ENCODE assay signal across 8 mouse cellular contexts in the genomic region with DNA sequence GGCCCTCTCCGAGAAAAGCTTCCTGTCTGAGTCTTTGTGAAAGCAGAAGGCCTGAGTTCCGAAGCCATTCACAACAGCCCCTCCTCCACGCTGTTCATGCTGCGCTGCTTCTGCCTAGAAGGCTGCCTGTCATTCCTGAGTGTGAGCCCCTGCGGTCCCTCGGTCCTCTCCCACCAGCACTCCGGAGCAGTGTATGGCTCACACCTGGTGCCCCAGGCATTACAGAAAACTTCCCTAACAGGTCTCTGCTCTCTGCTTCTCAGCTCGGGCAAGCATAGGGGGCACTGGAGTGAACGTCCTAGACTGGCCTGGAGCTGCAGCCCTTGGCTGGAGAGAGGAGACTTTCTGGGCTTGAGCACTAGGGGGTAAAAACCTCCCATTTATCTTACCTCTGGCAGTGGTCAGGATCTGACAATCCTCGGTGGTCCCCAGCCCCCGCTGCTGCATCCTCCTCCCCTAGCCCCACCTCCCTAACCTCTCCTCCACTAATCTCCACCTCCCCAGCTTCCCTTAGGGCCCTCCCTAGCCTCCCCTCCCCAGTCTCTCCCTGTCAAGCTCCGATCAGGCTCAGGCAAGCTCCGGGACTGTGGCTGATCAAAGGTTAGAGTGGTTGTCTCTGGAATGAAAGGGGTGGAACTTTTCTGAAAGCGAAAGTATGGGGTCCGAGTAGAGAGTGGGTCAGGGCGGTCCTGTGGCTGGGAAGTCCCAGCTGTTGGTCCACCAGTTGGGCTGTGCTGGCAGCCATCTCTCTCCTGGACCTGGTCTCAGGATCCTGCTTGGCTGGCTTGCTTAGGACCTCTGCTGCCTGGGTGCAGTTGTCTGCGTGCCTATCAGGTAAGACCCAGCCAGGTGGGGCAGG. TPM values are rescaled to one million over a fixed set of nuclear protein-coding genes. Genes with fewer than 3 reads are reported as not detected.
DNase-seq lines count a peak whose midpoint lies in the region; ATAC-seq lines count a peak whose summit lies in the region.

Gene Exoc3l4 (plus strand): TSS at position 97 of the 859 bp plus-strand sequence.

- H3K9me3 ChIP-seq in heart, embryonic 14.5 days (ENCODE audit: control insufficient read depth, low read length) = no peaks in the 10 kb centered on the region
- no peaks in the 10 kb centered on the region for H3K9me3 ChIP-seq in midbrain, embryonic 12.5 days

- 6% methylated on average over 17 of the region's 17 CpGs for WGBS in heart, embryonic 14.5 days
- WGBS in midbrain, embryonic 12.5 days = 3% methylated on average over 17 of the region's 17 CpGs

- peak within 1 kb of the TSS; percentile 80 for H3K4me2 ChIP-seq in heart, embryonic 14.5 days (ENCODE audit: low read length)
- peak within 1 kb of the TSS; percentile 53 for H3K4me2 ChIP-seq in midbrain, embryonic 12.5 days (replicated peaks)

- H3K9ac ChIP-seq in heart, embryonic 14.5 days (ENCODE audit: low read length) = peak within 1 kb of the TSS; percentile 66
- peak within 1 kb of the TSS; percentile 28; the same call in 1 of the 2 replicates for H3K9ac ChIP-seq in midbrain, embryonic 12.5 days (replicated peaks)

- 0 out of 4 replicates have a peak within 1 kb of the TSS, but pooled peaks of 1 of the 2 experiments have one; percentile 19 for H3K27ac ChIP-seq in heart, embryonic 14.5 days (replicated peaks in 1 of 2; ENCODE audit: control insufficient read depth in 1 of 2, insufficient read depth in 1 of 2, low read depth in 2 of 2, low read length in 2 of 2)
- H3K27ac ChIP-seq in midbrain, embryonic 12.5 days (replicated peaks) = 0 out of 2 replicates have a peak within 1 kb of the TSS, but pooled peaks have one; percentile 10

- peaks cover 36 to 49% of the 10 kb centered on the region in 2 experiments for H3K4me1 ChIP-seq in heart, embryonic 14.5 days (ENCODE audit: control insufficient read depth in 2 of 2, insufficient read depth in 2 of 2, low read length in 2 of 2)
- H3K4me1 ChIP-seq in midbrain, embryonic 12.5 days = peaks cover 18% of the 10 kb centered on the region

- DNase-seq in A20 (ENCODE audit: low read depth, low spot score) = peak; percentile 55
- peak; percentile 37 for DNase-seq in ZHBTc4 (ENCODE audit: low read depth, low spot score)
- peak; percentile 59 to 61 for DNase-seq in kidney, postnatal 36 days
- DNase-seq in right cerebral cortex, postnatal 4 days = no peak
- no peak for DNase-seq in cerebellum, adult 18-20 months
- DNase-seq in thymus, postnatal 10 days (ENCODE audit: low spot score in 2 of 2) = no peak

- H3K4me3 ChIP-seq in heart, embryonic 14.5 days (ENCODE audit: control insufficient read depth in 1 of 2, insufficient read depth in 1 of 2, low read depth in 1 of 2, low read length in 2 of 2) = peak within 1 kb of the TSS; percentile 24 to 32
- peak within 1 kb of the TSS; percentile 20 for H3K4me3 ChIP-seq in midbrain, embryonic 12.5 days

- no peak; the same call in 1 of the 2 replicates for ATAC-seq in heart, embryonic 14.5 days (ENCODE audit: insufficient number of reproducible peaks, insufficient read depth, low FRiP score, low read depth)
- peak; percentile 65 for ATAC-seq in midbrain, embryonic 12.5 days (ENCODE audit: low FRiP score, low read depth)

- H3K36me3 ChIP-seq in heart, embryonic 14.5 days (ENCODE audit: control insufficient read depth, insufficient read depth, low read length) = no peaks in the 10 kb centered on the region
- no peaks in the 10 kb centered on the region for H3K36me3 ChIP-seq in midbrain, embryonic 12.5 days

- H3K27me3 ChIP-seq in heart, embryonic 14.5 days (ENCODE audit: control insufficient read depth, insufficient read depth, low read length) = peaks cover 6% of the 10 kb centered on the region
- H3K27me3 ChIP-seq in midbrain, embryonic 12.5 days = peaks cover 60% of the 10 kb centered on the region

RNA-seq across cellular contexts. Expression of gene Exoc3l4, which starts in this region (rescaled TPM):
- 8.1 and 9.4 TPM in 2 replicates for polyA plus RNA-seq in heart, embryonic 14.5 days (2014; fragmentation: Nextera tagmentation; extraction: Ambion mirVana)
- polyA plus RNA-seq in midbrain, embryonic 12.5 days (2016; fragmentation: Nextera tagmentation; extraction: Ambion mirVana) = 2.7 and 4.1 TPM in 2 replicates

Comparison
In these comparisons a context has a peak if more than half of its experiments do, and no peak if none do; other contexts are left out.
1. DNase-seq: peak in A20 (single experiment), ZHBTc4 (single experiment) and kidney, postnatal 36 days (2 of 2); none in right cerebral cortex, postnatal 4 days (single experiment), cerebellum, adult 18-20 months (0 of 2) and thymus, postnatal 10 days (0 of 2).